Mouse (Mus musculus): ENCODE measurements around the gene Zfp36. TPM values are rescaled to one million over a fixed set of nuclear protein-coding genes. Genes with fewer than 3 reads are reported as not detected.
"Not testable (repeated sequence)": the region's sequence is repeated elsewhere in the genome, so short reads cannot be mapped to it uniquely, and the experiment has no call there.

Zfp36 gene
- polyA plus RNA-seq, 1 experiment from 2014 or later: 5.7 TPM

DNA sequence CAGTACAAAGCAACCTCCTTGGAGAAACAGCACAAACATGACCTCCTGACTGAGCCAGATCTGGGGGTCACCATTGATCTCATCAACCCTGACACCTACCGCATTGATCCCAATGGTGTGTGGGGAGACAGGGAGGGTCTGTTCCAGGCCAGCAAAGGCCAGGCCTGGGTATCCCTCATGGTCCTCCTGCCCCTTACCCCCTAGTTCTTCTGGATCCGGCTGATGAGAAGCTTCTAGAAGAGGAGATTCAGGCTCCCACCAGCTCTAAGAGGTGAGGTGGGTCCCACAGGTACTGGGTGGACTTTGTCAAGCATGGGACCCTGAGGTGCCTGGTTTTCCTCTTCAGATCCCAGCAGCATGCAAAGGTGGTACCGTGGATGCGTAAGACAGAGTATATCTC, 15.4 kb upstream of the Zfp36 start:
- H3K27me3 ChIP-seq (replicated peaks; ENCODE audit: low read depth, poor library complexity, severe bottlenecking): no peaks in the 10 kb centered on the region
- no peak overlapping the region for H3K27ac ChIP-seq (replicated peaks)
- DNase-seq (ENCODE audit: low spot score): no peak
- H3K4me1 ChIP-seq: peaks cover 18% of the 10 kb centered on the region
- peaks cover 67% of the 10 kb centered on the region for H3K36me3 ChIP-seq (replicated peaks)
- no peaks in the 10 kb centered on the region for H3K9me3 ChIP-seq
- H3K4me3 ChIP-seq: no peak overlapping the region
- WGBS: 96% methylated on average over 4 of the region's 4 CpGs

- 6% methylated on average over 22 of the region's 22 CpGs for WGBS
- Histone ChIP-seq H3K4me1 (peaks cover 18% of the 10 kb centered on the region), H3K27me3 (replicated peaks; ENCODE audit: low read depth, poor library complexity, severe bottlenecking) (no peaks in the 10 kb centered on the region), H3K4me3 (peak overlapping the region; percentile 98), H3K9me3 (no peaks in the 10 kb centered on the region), H3K36me3 (replicated peaks) (peaks cover 67% of the 10 kb centered on the region), H3K27ac (replicated peaks) (peak overlapping the region; percentile 87)
- DNase-seq (ENCODE audit: low spot score): no peak
Observed at GRCm38 (mm10) chr7:28393272-28393951, 13.4 kb upstream of the Zfp36 start.

GRCm38 (mm10) chr7:28392429-28393271, 12.6 kb upstream of the Zfp36 start, which contains the start of the genes Med29 and Paf1:
Gene Med29, minus strand, starts transcription at chr7:28392708.
Gene Paf1, plus strand, starts transcription at chr7:28392951.
- Histone ChIP-seq H3K4me3 (peak within 1 kb of the TSS; percentile 98), H3K27me3 (replicated peaks; ENCODE audit: low read depth, poor library complexity, severe bottlenecking) (no peaks in the 10 kb centered on the region), H3K9me3 (no peaks in the 10 kb centered on the region), H3K36me3 (replicated peaks) (peaks cover 67% of the 10 kb centered on the region), H3K27ac (replicated peaks) (peak within 1 kb of the TSS; percentile 87), H3K4me1 (peaks cover 18% of the 10 kb centered on the region)
- peak; percentile 95 for DNase-seq (ENCODE audit: low spot score)
- WGBS: under 1% methylated on average over 58 of the region's 58 CpGs

- Histone ChIP-seq H3K27ac (replicated peaks) (no peak overlapping the region), H3K36me3 (replicated peaks) (peaks cover 63% of the 10 kb centered on the region), H3K27me3 (replicated peaks; ENCODE audit: low read depth, poor library complexity, severe bottlenecking) (no peaks in the 10 kb centered on the region), H3K4me3 (no peak overlapping the region; the same call in 1 of the 2 replicates), H3K9me3 (no peaks in the 10 kb centered on the region), H3K4me1 (peaks cover 24% of the 10 kb centered on the region)
- 95% methylated on average over 3 of the region's 3 CpGs for WGBS
- no peak for DNase-seq (ENCODE audit: low spot score)
Observed at GRCm38 (mm10) chr7:28390331-28390730, 10.3 kb upstream of the Zfp36 start.

- not testable (repeated sequence) for DNase-seq (ENCODE audit: low spot score); H3K4me3 ChIP-seq; H3K27me3 ChIP-seq (replicated peaks; ENCODE audit: low read depth, poor library complexity, severe bottlenecking); H3K9me3 ChIP-seq; H3K27ac ChIP-seq (replicated peaks)
- WGBS: 88% methylated on average over 7 of the region's 7 CpGs
- peaks cover 27% of the 10 kb centered on the region for H3K4me1 ChIP-seq
- peaks cover 58% of the 10 kb centered on the region for H3K36me3 ChIP-seq (replicated peaks)
Observed at GRCm38 (mm10) chr7:28387384-28387783, 7.3 kb upstream of the Zfp36 start.

DNA sequence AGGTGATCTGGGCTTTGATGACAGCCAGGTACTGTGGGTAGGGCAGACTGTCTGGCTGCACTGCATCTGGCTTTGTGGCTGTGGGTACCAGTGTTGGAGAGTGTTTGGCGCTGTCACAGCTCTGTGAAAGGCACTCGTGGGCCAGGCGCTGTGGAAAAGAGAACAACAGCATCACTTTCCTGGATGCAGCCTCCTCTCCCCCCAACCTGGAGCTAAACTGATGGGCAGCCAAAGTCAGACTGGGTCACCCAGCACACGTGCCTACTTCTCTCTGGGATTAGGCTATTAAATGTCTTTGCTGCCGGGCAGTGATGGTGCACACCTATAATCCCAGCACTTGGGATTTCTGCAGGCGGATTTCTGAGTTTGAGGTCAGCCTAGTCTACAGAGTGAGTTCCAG, 6.8 kb upstream of the Zfp36 start:
- H3K36me3 ChIP-seq (replicated peaks): peaks cover 58% of the 10 kb centered on the region
- not testable (repeated sequence) for DNase-seq (ENCODE audit: low spot score)

DNA sequence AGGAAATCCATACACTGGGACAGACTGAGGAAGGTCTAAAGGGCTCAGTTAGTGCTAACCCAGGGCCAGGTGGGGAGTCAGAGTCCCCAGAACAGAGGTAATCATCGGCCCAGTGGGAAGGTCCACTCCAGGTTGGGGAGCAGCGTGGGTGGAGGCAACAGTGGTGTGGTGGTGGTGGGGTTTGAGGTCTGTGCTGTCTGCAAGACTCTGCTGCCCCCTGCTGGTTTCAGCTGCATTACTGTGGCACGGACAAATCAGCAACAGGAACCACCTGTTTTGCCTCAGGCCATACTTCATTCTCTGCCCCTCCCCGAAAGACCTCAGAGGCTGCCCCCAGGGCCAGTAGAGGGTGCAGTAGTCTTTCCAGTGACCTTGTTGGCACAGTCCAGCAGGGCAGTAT, 6.4 kb upstream of the Zfp36 start:
- DNase-seq (ENCODE audit: low spot score): peak; percentile 90
- WGBS: 25% methylated on average over 4 of the region's 4 CpGs
- peaks cover 58% of the 10 kb centered on the region for H3K36me3 ChIP-seq (replicated peaks)
- H3K27me3 ChIP-seq (replicated peaks; ENCODE audit: low read depth, poor library complexity, severe bottlenecking): no peaks in the 10 kb centered on the region
- H3K4me3 ChIP-seq: no peak overlapping the region
- no peaks in the 10 kb centered on the region for H3K9me3 ChIP-seq
- peaks cover 32% of the 10 kb centered on the region for H3K4me1 ChIP-seq
- no peak overlapping the region for H3K27ac ChIP-seq (replicated peaks)

More for the DNA sequence above, 6.8 kb upstream of the Zfp36 start:
- not testable (repeated sequence) for H3K4me3 ChIP-seq; H3K27me3 ChIP-seq (replicated peaks; ENCODE audit: low read depth, poor library complexity, severe bottlenecking); H3K27ac ChIP-seq (replicated peaks); H3K9me3 ChIP-seq
- 82% methylated on average over 6 of the region's 6 CpGs for WGBS
- peaks cover 32% of the 10 kb centered on the region for H3K4me1 ChIP-seq

DNA sequence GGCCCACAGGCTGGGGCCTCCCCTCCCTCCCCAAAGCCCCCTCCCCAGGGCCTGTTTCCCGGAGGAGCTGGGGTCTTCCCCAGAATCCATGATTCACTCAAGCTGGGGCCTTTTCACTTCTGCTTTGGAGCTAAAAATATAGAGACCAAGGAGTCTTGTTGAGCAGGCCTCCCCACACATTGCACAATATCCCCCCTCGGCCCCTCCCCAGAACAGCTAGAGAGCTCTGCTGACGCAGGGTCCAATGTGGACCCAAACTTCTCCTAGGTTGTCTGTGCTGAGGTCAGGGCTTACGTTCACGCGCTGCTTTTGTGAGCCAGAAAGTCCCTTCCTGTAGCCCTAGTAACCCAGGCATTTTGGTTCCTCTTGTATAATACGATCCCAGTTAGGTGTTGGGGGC, 6.0 kb upstream of the Zfp36 start:
- Histone ChIP-seq H3K4me1 (peaks cover 32% of the 10 kb centered on the region), H3K27me3 (replicated peaks; ENCODE audit: low read depth, poor library complexity, severe bottlenecking) (no peaks in the 10 kb centered on the region), H3K9me3 (no peaks in the 10 kb centered on the region), H3K36me3 (replicated peaks) (peaks cover 57% of the 10 kb centered on the region), H3K27ac (replicated peaks) (0 out of 2 replicates have a peak overlapping the region, but pooled peaks have one; percentile 46), H3K4me3 (no peak overlapping the region)
- 85% methylated on average over 7 of the region's 7 CpGs for WGBS
- no peak for DNase-seq (ENCODE audit: low spot score)

DNA sequence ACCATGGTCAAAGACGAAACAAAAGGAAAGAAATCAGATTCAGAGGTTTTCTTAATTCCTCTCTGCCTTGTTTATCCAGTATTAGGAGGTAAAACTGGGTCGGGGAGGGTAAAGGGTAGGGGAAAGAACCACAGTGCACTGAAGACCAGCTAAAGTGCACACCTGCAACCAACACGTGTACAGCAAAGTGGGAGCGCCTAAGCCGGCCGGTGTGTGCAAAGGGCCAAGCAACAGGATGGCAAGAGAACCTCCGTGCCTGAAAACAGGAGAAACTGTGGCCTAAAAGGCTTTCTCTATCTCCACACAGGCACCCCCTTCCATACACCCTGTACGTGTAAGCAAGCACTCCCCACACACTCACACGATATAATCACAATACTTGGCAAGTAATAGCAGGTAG, 5.1 kb upstream of the Zfp36 start:
- WGBS: 90% methylated on average over 9 of the region's 9 CpGs

DNA sequence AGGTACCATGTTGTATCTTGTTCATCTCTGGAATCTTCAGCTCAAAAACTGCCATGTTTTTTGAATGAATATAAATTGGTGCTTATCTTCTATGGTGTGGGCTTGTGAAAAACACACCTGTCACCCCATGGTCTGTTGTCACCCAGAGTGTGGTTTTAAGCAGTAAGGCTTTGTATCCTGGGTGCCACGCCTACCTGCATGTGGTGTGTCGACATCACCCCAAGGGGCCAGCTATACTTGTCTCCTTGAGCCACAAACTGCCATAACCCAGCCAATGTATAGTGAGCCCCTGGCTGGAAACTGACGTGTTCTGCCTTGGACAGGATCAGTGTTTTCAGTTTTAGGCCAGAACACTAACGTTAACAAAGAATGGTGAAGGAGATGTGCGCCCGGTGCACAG, 4.1 kb upstream of the Zfp36 start:
- 87% methylated on average over 6 of the region's 6 CpGs for WGBS
- Histone ChIP-seq H3K36me3 (replicated peaks) (peaks cover 39% of the 10 kb centered on the region), H3K9me3 (no peaks in the 10 kb centered on the region), H3K4me3 (no peak overlapping the region), H3K27ac (replicated peaks) (no peak overlapping the region), H3K4me1 (peaks cover 49% of the 10 kb centered on the region), H3K27me3 (replicated peaks; ENCODE audit: low read depth, poor library complexity, severe bottlenecking) (no peaks in the 10 kb centered on the region)
- no peak for DNase-seq (ENCODE audit: low spot score)

More for the DNA sequence above, 5.1 kb upstream of the Zfp36 start:
- no peak overlapping the region for H3K4me3 ChIP-seq
- H3K27ac ChIP-seq (replicated peaks): no peak overlapping the region
- DNase-seq (ENCODE audit: low spot score): no peak
- no peaks in the 10 kb centered on the region for H3K27me3 ChIP-seq (replicated peaks; ENCODE audit: low read depth, poor library complexity, severe bottlenecking)
- H3K4me1 ChIP-seq: peaks cover 39% of the 10 kb centered on the region
- peaks cover 49% of the 10 kb centered on the region for H3K36me3 ChIP-seq (replicated peaks)
- H3K9me3 ChIP-seq: no peaks in the 10 kb centered on the region

GRCm38 (mm10) chr7:28383606-28384005, 3.6 kb upstream of the Zfp36 start:
- no peaks in the 10 kb centered on the region for H3K27me3 ChIP-seq (replicated peaks; ENCODE audit: low read depth, poor library complexity, severe bottlenecking)
- no peaks in the 10 kb centered on the region for H3K9me3 ChIP-seq
- H3K36me3 ChIP-seq (replicated peaks): peaks cover 33% of the 10 kb centered on the region
- no peak overlapping the region for H3K4me3 ChIP-seq
- H3K4me1 ChIP-seq: peaks cover 55% of the 10 kb centered on the region
- no peak for DNase-seq (ENCODE audit: low spot score)
- H3K27ac ChIP-seq (replicated peaks): peak overlapping the region; percentile 95; the same call in 1 of the 2 replicates
- 85% methylated on average over 4 of the region's 4 CpGs for WGBS

GRCm38 (mm10) chr7:28382981-28383396, 2.9 kb upstream of the Zfp36 start:
- peaks cover 61% of the 10 kb centered on the region for H3K4me1 ChIP-seq
- peak overlapping the region; percentile 95 for H3K27ac ChIP-seq (replicated peaks)
- no peaks in the 10 kb centered on the region for H3K9me3 ChIP-seq
- 69% methylated on average over 11 of the region's 11 CpGs for whole genome bisulfite sequencing
- no peak for DNase-seq (ENCODE audit: low spot score)
- H3K27me3 ChIP-seq (replicated peaks; ENCODE audit: low read depth, poor library complexity, severe bottlenecking): peaks cover 3% of the 10 kb centered on the region; the same call in 1 of the 2 replicates
- no peak overlapping the region for H3K4me3 ChIP-seq
- H3K36me3 ChIP-seq (replicated peaks): peaks cover 30% of the 10 kb centered on the region
